Mouse (Mus musculus) embryo, embryonic 11 days (tissue): ENCODE measurements around the gene Olfr585.

ENCODE experiments used
- DNase-seq: peaks from one replicate; pipeline ENCODE4 v3.0.0-alpha.2; 2015

The Olfr585 gene

GRCm38 (mm10) chr7:103097420-103097819 lies at the start of gene Olfr585:
TSS of gene Olfr585 (plus strand) at chr7:103097720.
- no peak for DNase-seq

- DNase-seq, result no peak
Observed at GRCm38 (mm10) chr7:103051000-103051399, 46.5 kb upstream of the Olfr585 start, which contains the start of gene Olfr583. TSS of gene Olfr583 (plus strand) at chr7:103051300.

- no peak for DNase-seq
Observed at GRCm38 (mm10) chr7:103081585-103081984, 15.9 kb upstream of the Olfr585 start, which contains the start of gene Olfr584. TSS of gene Olfr584 (plus strand) at chr7:103081885.

- peak; percentile 24 for DNase-seq
Observed at GRCm38 (mm10) chr7:103119406-103119805, 21.9 kb downstream of the Olfr585 start.

GRCm38 (mm10) chr7:103125538-103125937 lies 28.0 kb downstream of the Olfr585 start, which contains the start of gene Olfr586:
TSS of gene Olfr586 (minus strand) at chr7:103125638.
- DNase-seq, result no peak

GRCm38 (mm10) chr7:103140579-103140978 lies 43.1 kb downstream of the Olfr585 start, which contains the start of gene Olfr588-ps1:
TSS of gene Olfr588-ps1 (plus strand) at chr7:103140879.
- no peak for DNase-seq
